Mouse (Mus musculus) hindbrain, embryonic 12.5 days (tissue): Measurements from ENCODE around the gene Hist1h2ao. TPM values are rescaled to one million over a fixed set of nuclear protein-coding genes. Genes with fewer than 3 reads are reported as not detected.
A peak's percentile ranks its signal among the peaks of the same experiment; 100 is the strongest.
"Not testable (repeated sequence)": the region's sequence is repeated elsewhere in the genome, so short reads cannot be mapped to it uniquely, and the experiment has no call there.

ENCODE experiments used
- ATAC-seq: fragments of 200-750 bp; cut with Nextera tagmentation; 2 replicates; pipeline ENCODE4 v1.8.0; 2017; ENCODE audit warnings: moderate TSS enrichment; ENCODE audit not compliant: low FRiP score
- H3K27ac ChIP-seq: fragments of 300-500 bp; sonication (generic); 2 replicates; pipeline ENCODE4 v1.5.1; 2016; ENCODE audit warnings: mild to moderate bottlenecking
- H3K27me3 ChIP-seq: fragments of 300-500 bp; sonication (generic); 2 replicates; pipeline ENCODE4 v1.6.1; 2016; ENCODE audit warnings: mild to moderate bottlenecking
- H3K36me3 ChIP-seq: fragments of 300-500 bp; sonication (generic); 2 replicates; pipeline ENCODE4 v1.6.1; 2016; ENCODE audit warnings: mild to moderate bottlenecking
- H3K4me1 ChIP-seq: fragments of 300-500 bp; sonication (generic); 2 replicates; pipeline ENCODE4 v1.6.1; 2016
- H3K4me2 ChIP-seq: fragments of 300-500 bp; sonication (generic); replicated peaks from 2 replicates; pipeline ENCODE4 v1.6.1; 2016; ENCODE audit warnings: mild to moderate bottlenecking
- H3K4me3 ChIP-seq: fragments of 300-500 bp; sonication (generic); 2 replicates; pipeline ENCODE4 v1.5.1; 2016; ENCODE audit warnings: mild to moderate bottlenecking
- H3K9ac ChIP-seq: fragments of 300-500 bp; sonication (generic); 2 replicates; pipeline ENCODE4 v1.6.1; 2016; ENCODE audit warnings: mild to moderate bottlenecking, moderate library complexity
- H3K9me3 ChIP-seq: fragments of 300-500 bp; sonication (generic); replicated peaks from 2 replicates; pipeline ENCODE4 v1.6.1; 2016; ENCODE audit warnings: mild to moderate bottlenecking
- WGBS: fragments of 180-500 bp; shearing (Covaris S2); methylation state at CpG from one replicate; pipeline ENCODE4 v1.1.7; 2016; 5-methylcytosine and 5-hydroxymethylcytosine counted together
- polyA plus RNA-seq: library from polyadenylated mRNA; unstranded; fragments of >200 nt; fragmentation: Nextera tagmentation; extraction: Ambion mirVana; gene quantifications from 2 replicates; pipeline ENCODE4 v1.2.1, GENCODE M21; 2016

The Hist1h2ao gene
- polyA plus RNA-seq, 1 experiment from 2014 or later, result 3.4 TPM

GRCm38 (mm10) chr13:21786899-21787629 lies 23.2 kb upstream of the Hist1h2ao start, which contains the start of the genes Hist1h2an and Hist1h2bp:
TSS of gene Hist1h2an (minus strand) at chr13:21787218.
TSS of gene Hist1h2bp (plus strand) at chr13:21787461.
- under 1% methylated on average over 44 of the region's 63 CpGs for WGBS
- ATAC-seq, result peak; percentile 97
- Histone ChIP-seq H3K27ac (peak within 1 kb of the TSS; percentile 82), H3K4me3 (peak within 1 kb of the TSS; percentile 33), H3K4me2 (peak within 1 kb of the TSS; percentile 59), H3K4me1 (peaks cover 31% of the 10 kb centered on the region), H3K9ac (peak within 1 kb of the TSS; percentile 47)
- not testable (repeated sequence) for H3K36me3 ChIP-seq, H3K9me3 ChIP-seq, H3K27me3 ChIP-seq

- H3K27me3 ChIP-seq, result 0 out of 2 replicates have a peak, but pooled peaks cover 4% of the 10 kb centered on the region
- H3K4me1 ChIP-seq, result peaks cover 23% of the 10 kb centered on the region
- ATAC-seq, result peak; percentile 33
- 11% methylated on average over 17 of the region's 21 CpGs for WGBS
- no peaks in the 10 kb centered on the region for H3K36me3 ChIP-seq
- peak overlapping the region; percentile 45; the same call in 1 of the 2 replicates for H3K9ac ChIP-seq
- H3K9me3 ChIP-seq, result no peaks in the 10 kb centered on the region
- peak overlapping the region; percentile 74 for H3K27ac ChIP-seq
- H3K4me3 ChIP-seq, result peak overlapping the region; percentile 25
- H3K4me2 ChIP-seq, result peak overlapping the region; percentile 59
Observed at GRCm38 (mm10) chr13:21787760-21788593, 22.3 kb upstream of the Hist1h2ao start.

- Histone ChIP-seq H3K4me1 (peaks cover 15% of the 10 kb centered on the region), H3K36me3 (no peaks in the 10 kb centered on the region), H3K27ac (no peak overlapping the region), H3K9ac (no peak overlapping the region), H3K4me2 (no peak overlapping the region), H3K9me3 (no peaks in the 10 kb centered on the region), H3K4me3 (no peak overlapping the region), H3K27me3 (0 out of 2 replicates have a peak, but pooled peaks cover 4% of the 10 kb centered on the region)
- ATAC-seq, result no peak
- 54% methylated on average over 6 of the region's 6 CpGs for WGBS
Observed at GRCm38 (mm10) chr13:21789925-21790324, 20.3 kb upstream of the Hist1h2ao start.

GRCm38 (mm10) chr13:21790601-21791283 lies 19.5 kb upstream of the Hist1h2ao start:
- Histone ChIP-seq H3K4me3 (no peak overlapping the region), H3K4me1 (peaks cover 15% of the 10 kb centered on the region), H3K27ac (no peak overlapping the region), H3K9ac (0 out of 2 replicates have a peak overlapping the region, but pooled peaks have one; percentile 35), H3K4me2 (peak overlapping the region; percentile 35), H3K36me3 (no peaks in the 10 kb centered on the region), H3K27me3 (0 out of 2 replicates have a peak, but pooled peaks cover 4% of the 10 kb centered on the region), H3K9me3 (no peaks in the 10 kb centered on the region)
- ATAC-seq, result no peak
- WGBS, result 6% methylated on average over 18 of the region's 18 CpGs

DNA sequence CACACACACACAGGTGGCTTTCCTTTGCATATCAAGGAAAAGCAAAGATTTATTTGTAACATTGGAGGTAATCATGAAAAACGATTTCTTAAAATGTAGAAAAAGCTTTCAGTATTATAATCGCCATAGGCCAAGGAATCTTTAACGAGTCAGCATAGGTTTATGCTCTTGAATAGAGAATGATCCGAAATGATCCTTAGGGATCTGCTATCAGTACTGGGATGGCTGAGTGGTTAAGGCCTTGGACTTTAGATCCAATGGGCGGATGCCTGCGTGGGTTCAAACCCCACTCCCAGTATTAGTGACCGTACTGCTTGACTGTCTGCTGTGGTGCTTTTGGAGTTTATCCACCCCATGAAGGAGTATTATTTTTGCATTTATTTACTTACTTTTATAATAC lies 14.7 kb upstream of the Hist1h2ao start:
- no peak overlapping the region for H3K9ac ChIP-seq
- no peaks in the 10 kb centered on the region for H3K9me3 ChIP-seq
- no peak overlapping the region for H3K4me2 ChIP-seq
- no peak for ATAC-seq
- H3K4me1 ChIP-seq, result peaks cover 4% of the 10 kb centered on the region
- no peak overlapping the region for H3K4me3 ChIP-seq
- 92% methylated on average over 7 of the region's 7 CpGs for WGBS
- H3K27ac ChIP-seq, result no peak overlapping the region
- 0 out of 2 replicates have a peak, but pooled peaks cover 3% of the 10 kb centered on the region for H3K27me3 ChIP-seq
- H3K36me3 ChIP-seq, result no peaks in the 10 kb centered on the region

DNA sequence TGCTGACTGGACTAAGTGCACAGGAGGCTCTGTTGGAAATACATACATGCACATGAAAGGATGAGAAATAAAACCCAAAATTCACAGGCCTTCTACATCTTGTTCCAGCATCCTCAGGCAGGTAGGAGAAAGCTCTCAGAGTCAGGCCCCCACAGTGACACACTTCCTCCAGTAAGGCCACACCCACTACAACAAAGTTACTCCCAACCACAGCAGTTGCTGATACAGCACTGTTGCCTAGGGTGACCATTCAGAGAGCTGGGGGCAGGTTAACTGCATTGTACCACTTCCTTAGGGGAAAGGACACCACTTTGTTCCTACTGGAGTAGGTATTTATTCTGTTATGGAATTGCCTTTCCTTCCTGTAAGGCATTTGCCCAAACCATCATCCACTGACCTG lies 13.1 kb upstream of the Hist1h2ao start:
- H3K9ac ChIP-seq, H3K4me1 ChIP-seq, ATAC-seq, H3K36me3 ChIP-seq, H3K9me3 ChIP-seq, H3K27me3 ChIP-seq, H3K4me2 ChIP-seq, H3K27ac ChIP-seq, H3K4me3 ChIP-seq: not testable (repeated sequence)

DNA sequence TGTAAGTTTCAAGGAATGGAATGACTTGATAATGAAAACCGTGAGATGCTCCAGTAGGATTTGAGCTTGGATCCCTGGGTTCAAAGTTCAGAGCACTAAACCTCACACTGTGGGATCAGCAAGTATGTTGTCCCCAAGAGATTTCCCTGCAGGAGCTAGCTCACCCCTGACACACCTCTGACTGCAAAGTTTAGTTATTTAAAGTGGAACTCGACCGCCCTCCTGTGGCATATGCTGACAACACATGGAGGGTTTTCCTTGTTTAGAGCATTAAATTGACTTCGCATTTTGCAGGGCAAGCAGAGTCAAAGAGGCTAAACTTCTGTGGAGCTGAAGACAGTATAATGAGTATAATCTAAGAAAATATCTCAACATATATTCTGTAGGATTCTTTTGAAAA lies 7.2 kb upstream of the Hist1h2ao start:
- ATAC-seq, result peak; percentile 80
- H3K4me3 ChIP-seq, H3K36me3 ChIP-seq, H3K4me1 ChIP-seq, H3K9me3 ChIP-seq, H3K9ac ChIP-seq, H3K27me3 ChIP-seq, H3K4me2 ChIP-seq, H3K27ac ChIP-seq: not testable (repeated sequence)
- no CpG with 5 or more reads among the region's 4 CpGs for WGBS

- not testable (repeated sequence) for H3K36me3 ChIP-seq, H3K4me2 ChIP-seq, H3K4me1 ChIP-seq, H3K27ac ChIP-seq, H3K4me3 ChIP-seq, H3K27me3 ChIP-seq, H3K9ac ChIP-seq, H3K9me3 ChIP-seq
- ATAC-seq, result peak; percentile 33; the same call in 1 of the 2 replicates
- WGBS, result no CpG with 5 or more reads among the region's 8 CpGs
Observed at GRCm38 (mm10) chr13:21811074-21811473, 809 bp downstream of the Hist1h2ao start.

DNA sequence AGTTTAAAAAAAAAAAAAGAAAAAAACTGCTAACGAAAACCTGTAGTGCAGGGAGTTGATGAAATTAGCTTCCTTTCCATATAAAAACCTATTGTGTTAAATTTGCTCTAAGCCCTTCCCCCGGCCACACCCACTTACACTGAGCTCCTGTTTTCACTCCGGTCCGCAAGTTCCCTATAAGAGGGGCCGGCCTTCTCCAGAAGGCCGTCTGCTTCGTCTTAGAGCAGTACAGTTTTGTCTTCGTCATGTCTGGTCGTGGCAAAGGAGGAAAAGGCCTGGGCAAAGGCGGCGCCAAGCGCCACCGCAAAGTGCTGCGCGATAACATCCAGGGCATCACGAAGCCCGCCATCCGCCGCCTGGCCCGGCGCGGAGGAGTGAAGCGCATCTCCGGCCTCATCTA lies 1.3 kb downstream of the Hist1h2ao start, which contains the start of gene Hist1h4m:
Gene Hist1h4m (plus strand): TSS at position 208 of the 400 bp plus-strand sequence.
- WGBS, result no CpG with 5 or more reads among the region's 24 CpGs
- H3K4me3 ChIP-seq, result not testable (repeated sequence)

DNA sequence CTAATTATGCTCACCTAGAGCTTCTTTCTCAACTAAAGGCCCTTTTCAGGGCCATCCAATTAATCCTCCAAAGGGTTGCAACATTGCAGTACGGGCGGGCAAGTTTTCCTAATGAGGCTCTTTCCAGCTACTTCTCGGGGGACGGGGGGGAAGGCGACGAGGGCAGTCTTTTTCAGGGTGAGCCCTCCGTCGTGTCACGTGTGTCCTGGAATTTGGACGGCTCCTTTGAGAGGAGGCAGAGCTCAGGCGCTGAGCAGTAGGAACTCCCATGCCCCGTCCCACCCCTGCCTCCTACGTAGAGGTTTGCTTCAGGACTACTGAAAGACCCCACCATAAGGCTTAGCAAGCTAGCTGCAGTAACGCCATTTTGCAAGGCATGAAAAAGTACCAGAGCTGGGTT lies 1.8 kb downstream of the Hist1h2ao start:
- peak; percentile 48; the same call in 1 of the 2 replicates for ATAC-seq
- not testable (repeated sequence) for H3K27ac ChIP-seq, H3K4me3 ChIP-seq

More for the DNA sequence above, 1.3 kb downstream of the Hist1h2ao start, which contains the start of gene Hist1h4m:
- H3K27ac ChIP-seq, H3K4me1 ChIP-seq, H3K27me3 ChIP-seq, H3K9ac ChIP-seq, H3K36me3 ChIP-seq, H3K9me3 ChIP-seq: not testable (repeated sequence)
- peak; percentile 67 for ATAC-seq
- peak within 1 kb of the TSS; percentile 38 for H3K4me2 ChIP-seq

GRCm38 (mm10) chr13:21820082-21820890 lies 10.0 kb downstream of the Hist1h2ao start:
- H3K9ac ChIP-seq, H3K27me3 ChIP-seq, H3K27ac ChIP-seq, H3K9me3 ChIP-seq, H3K4me1 ChIP-seq, H3K4me3 ChIP-seq, H3K4me2 ChIP-seq, H3K36me3 ChIP-seq, ATAC-seq: not testable (repeated sequence)
- WGBS, result 70% methylated on average over 6 of the region's 16 CpGs

More for the DNA sequence above, 1.8 kb downstream of the Hist1h2ao start:
- H3K4me2 ChIP-seq, result peak overlapping the region; percentile 38
- WGBS, result under 1% methylated on average over 14 of the region's 14 CpGs
- H3K27me3 ChIP-seq, H3K9ac ChIP-seq, H3K4me1 ChIP-seq, H3K9me3 ChIP-seq, H3K36me3 ChIP-seq: not testable (repeated sequence)
